Mouse (Mus musculus): ENCODE results near the gene Lpp. TPM values are rescaled to one million over a fixed set of nuclear protein-coding genes. Genes with fewer than 3 reads are reported as not detected.

Gene Lpp
- polyA plus RNA-seq, 1 experiment from 2014 or later = 23.0 TPM

DNA sequence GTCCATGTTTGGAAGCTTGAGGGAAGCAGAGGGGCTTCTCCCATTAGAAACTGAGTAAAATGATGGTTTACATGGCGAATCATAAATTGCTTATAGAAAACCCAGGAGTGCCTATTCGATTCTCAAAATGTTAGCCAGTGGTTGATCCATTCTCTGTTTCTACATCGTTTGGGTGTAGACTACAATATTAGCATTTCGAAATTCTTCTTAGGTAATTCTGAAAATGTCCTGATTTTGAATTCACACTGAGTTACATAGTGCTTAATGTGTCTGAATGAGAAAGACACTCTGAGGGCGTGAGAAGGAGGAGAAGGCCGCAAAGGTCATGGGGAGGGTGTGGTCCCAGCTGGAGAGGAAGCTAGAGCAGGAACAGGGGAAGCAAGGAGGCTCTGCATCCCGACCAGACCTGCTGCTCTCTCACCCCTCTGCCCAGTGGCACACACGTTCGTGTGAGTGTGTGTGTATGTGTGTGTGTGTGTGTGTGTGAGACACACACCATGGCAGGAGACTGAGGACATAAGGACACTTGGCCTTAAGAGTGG lies 124.3 kb downstream of the Lpp start:
- Histone ChIP-seq H3K4me1 (peaks cover 8% of the 10 kb centered on the region), H3K9me3 (replicated peaks) (no peaks in the 10 kb centered on the region), H3K27me3 (ENCODE audit: low read depth, poor library complexity, severe bottlenecking) (no peaks in the 10 kb centered on the region), H3K36me3 (no peaks in the 10 kb centered on the region), H3K27ac (replicated peaks) (no peak overlapping the region), H3K4me3 (no peak overlapping the region)
- 64% methylated on average over 9 of the region's 9 CpGs for WGBS
- DNase-seq (ENCODE audit: low spot score) = no peak

- peaks cover 8% of the 10 kb centered on the region for H3K4me1 ChIP-seq
- 82% methylated on average over 7 of the region's 7 CpGs for WGBS
- no peak overlapping the region for H3K27ac ChIP-seq (replicated peaks)
- no peaks in the 10 kb centered on the region for H3K27me3 ChIP-seq (ENCODE audit: low read depth, poor library complexity, severe bottlenecking)
- DNase-seq (ENCODE audit: low spot score) = no peak
- H3K36me3 ChIP-seq = no peaks in the 10 kb centered on the region
- H3K9me3 ChIP-seq (replicated peaks) = no peaks in the 10 kb centered on the region
- no peak overlapping the region for H3K4me3 ChIP-seq
These were observed 125.5 kb downstream of the Lpp start for GRCm38 (mm10) chr16:24518785-24519184.

- Histone ChIP-seq H3K27me3 (ENCODE audit: low read depth, poor library complexity, severe bottlenecking) (no peaks in the 10 kb centered on the region), H3K27ac (replicated peaks) (no peak overlapping the region), H3K4me1 (no peaks in the 10 kb centered on the region), H3K4me3 (no peak overlapping the region), H3K9me3 (replicated peaks) (no peaks in the 10 kb centered on the region), H3K36me3 (no peaks in the 10 kb centered on the region)
- DNase-seq (ENCODE audit: low spot score) = no peak
- 92% methylated on average over 7 of the region's 7 CpGs for WGBS
These were observed 133.9 kb downstream of the Lpp start for GRCm38 (mm10) chr16:24527219-24527618.

DNA sequence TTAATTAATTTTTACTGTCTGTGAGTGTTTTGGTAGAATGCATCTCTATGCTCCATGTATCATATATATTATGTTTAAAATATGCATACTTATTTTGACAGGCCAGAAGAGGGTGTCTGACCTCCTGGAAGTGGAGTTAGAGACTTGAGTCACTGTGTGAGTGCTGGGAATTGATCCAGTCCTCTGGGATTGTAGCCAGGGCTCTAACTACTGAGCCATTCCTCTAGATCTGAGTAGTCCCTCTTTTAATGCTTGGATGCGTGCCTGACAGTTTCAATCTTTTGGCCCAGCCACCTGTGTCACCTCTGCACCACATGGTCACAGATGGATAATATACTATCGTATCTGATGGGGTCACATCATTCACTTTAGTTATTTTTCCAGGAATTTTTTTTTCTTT lies 138.4 kb downstream of the Lpp start:
- no peaks in the 10 kb centered on the region for H3K9me3 ChIP-seq (replicated peaks)
- no peak overlapping the region for H3K4me3 ChIP-seq
- no peak for DNase-seq (ENCODE audit: low spot score)
- no peaks in the 10 kb centered on the region for H3K27me3 ChIP-seq (ENCODE audit: low read depth, poor library complexity, severe bottlenecking)
- H3K4me1 ChIP-seq = no peaks in the 10 kb centered on the region
- 85% methylated on average over 2 of the region's 2 CpGs for WGBS
- H3K27ac ChIP-seq (replicated peaks) = no peak overlapping the region
- no peaks in the 10 kb centered on the region for H3K36me3 ChIP-seq

GRCm38 (mm10) chr16:24535221-24535620 lies 141.9 kb downstream of the Lpp start:
- no peaks in the 10 kb centered on the region for H3K4me1 ChIP-seq
- H3K27ac ChIP-seq (replicated peaks) = no peak overlapping the region
- WGBS = 86% methylated on average over 6 of the region's 6 CpGs
- no peaks in the 10 kb centered on the region for H3K27me3 ChIP-seq (ENCODE audit: low read depth, poor library complexity, severe bottlenecking)
- no peaks in the 10 kb centered on the region for H3K36me3 ChIP-seq
- H3K4me3 ChIP-seq = no peak overlapping the region
- DNase-seq (ENCODE audit: low spot score) = no peak
- no peaks in the 10 kb centered on the region for H3K9me3 ChIP-seq (replicated peaks)

DNA sequence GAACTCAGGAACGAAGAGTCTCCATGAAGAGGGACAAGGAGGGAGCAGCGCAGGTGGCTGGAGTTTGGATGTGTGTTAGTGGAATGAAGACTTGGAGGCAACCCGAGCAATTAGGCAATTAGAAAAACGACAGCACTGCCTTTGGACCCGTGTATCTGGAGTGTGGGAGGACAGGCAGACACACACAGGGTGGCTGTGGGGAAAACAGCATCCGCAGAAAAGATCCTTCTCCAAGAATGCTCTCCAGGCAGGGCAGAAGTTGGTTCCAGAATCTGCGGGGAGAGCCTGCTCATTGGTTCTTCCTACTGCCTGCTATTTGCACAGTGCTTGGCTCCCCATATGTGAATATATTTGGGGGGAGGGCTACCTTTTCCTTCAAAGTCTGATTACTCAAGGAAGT lies 143.0 kb downstream of the Lpp start:
- H3K27ac ChIP-seq (replicated peaks) = no peak overlapping the region
- no peaks in the 10 kb centered on the region for H3K27me3 ChIP-seq (ENCODE audit: low read depth, poor library complexity, severe bottlenecking)
- DNase-seq (ENCODE audit: low spot score) = no peak
- 85% methylated on average over 7 of the region's 7 CpGs for WGBS
- H3K9me3 ChIP-seq (replicated peaks) = no peaks in the 10 kb centered on the region
- no peaks in the 10 kb centered on the region for H3K36me3 ChIP-seq
- no peaks in the 10 kb centered on the region for H3K4me1 ChIP-seq
- H3K4me3 ChIP-seq = no peak overlapping the region

- Histone ChIP-seq H3K4me3 (no peak overlapping the region), H3K36me3 (no peaks in the 10 kb centered on the region), H3K27ac (replicated peaks) (no peak overlapping the region), H3K27me3 (ENCODE audit: low read depth, poor library complexity, severe bottlenecking) (no peaks in the 10 kb centered on the region), H3K9me3 (replicated peaks) (no peaks in the 10 kb centered on the region), H3K4me1 (no peaks in the 10 kb centered on the region)
- WGBS = 88% methylated on average over 4 of the region's 4 CpGs
- no peak for DNase-seq (ENCODE audit: low spot score)
These were observed 145.7 kb downstream of the Lpp start for GRCm38 (mm10) chr16:24539003-24539402.

DNA sequence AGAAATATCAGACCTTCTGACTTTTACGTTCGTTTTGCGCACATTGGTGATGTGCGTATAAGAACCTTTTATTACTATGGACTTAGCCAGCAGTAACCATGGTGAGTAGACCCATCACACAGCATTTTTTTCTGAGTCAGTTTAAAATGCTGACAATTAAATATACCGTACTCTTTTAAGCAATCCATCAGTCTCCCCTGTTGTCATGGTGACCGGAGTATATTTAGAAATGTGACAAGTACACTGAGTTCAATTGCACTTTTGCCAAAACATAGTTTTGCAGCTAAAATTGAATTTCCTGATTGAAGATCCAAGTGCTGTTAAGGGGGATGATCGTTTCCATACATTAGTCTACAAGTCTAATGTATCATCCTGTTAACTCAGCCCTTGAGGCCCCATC lies 149.6 kb downstream of the Lpp start:
- Histone ChIP-seq H3K27me3 (ENCODE audit: low read depth, poor library complexity, severe bottlenecking) (no peaks in the 10 kb centered on the region), H3K4me3 (no peak overlapping the region), H3K36me3 (no peaks in the 10 kb centered on the region), H3K4me1 (no peaks in the 10 kb centered on the region), H3K9me3 (replicated peaks) (no peaks in the 10 kb centered on the region), H3K27ac (replicated peaks) (no peak overlapping the region)
- DNase-seq (ENCODE audit: low spot score) = no peak
- WGBS = 95% methylated on average over 7 of the region's 7 CpGs

- Histone ChIP-seq H3K27ac (replicated peaks) (no peak overlapping the region), H3K27me3 (ENCODE audit: low read depth, poor library complexity, severe bottlenecking) (no peaks in the 10 kb centered on the region), H3K4me1 (no peaks in the 10 kb centered on the region), H3K4me3 (no peak overlapping the region), H3K9me3 (replicated peaks) (no peaks in the 10 kb centered on the region), H3K36me3 (no peaks in the 10 kb centered on the region)
- whole genome bisulfite sequencing = 86% methylated on average over 5 of the region's 5 CpGs
- DNase-seq (ENCODE audit: low spot score) = no peak
These were observed 152.1 kb downstream of the Lpp start for GRCm38 (mm10) chr16:24545366-24545765.

- DNase-seq (ENCODE audit: low spot score) = no peak
- H3K4me3 ChIP-seq = no peak overlapping the region
- 95% methylated on average over 4 of the region's 4 CpGs for WGBS
These were observed 165.2 kb downstream of the Lpp start for GRCm38 (mm10) chr16:24558458-24558857.

GRCm38 (mm10) chr16:24559811-24560210 lies 166.5 kb downstream of the Lpp start:
- Histone ChIP-seq H3K9me3 (replicated peaks) (no peaks in the 10 kb centered on the region), H3K4me3 (no peak overlapping the region), H3K27ac (replicated peaks) (no peak overlapping the region), H3K4me1 (no peaks in the 10 kb centered on the region), H3K27me3 (ENCODE audit: low read depth, poor library complexity, severe bottlenecking) (no peaks in the 10 kb centered on the region), H3K36me3 (no peaks in the 10 kb centered on the region)
- no peak for DNase-seq (ENCODE audit: low spot score)
- 89% methylated on average over 4 of the region's 4 CpGs for WGBS

More at GRCm38 (mm10) chr16:24558458-24558857, 165.2 kb downstream of the Lpp start:
- H3K4me1 ChIP-seq = no peaks in the 10 kb centered on the region
- H3K27ac ChIP-seq (replicated peaks) = no peak overlapping the region
- H3K27me3 ChIP-seq (ENCODE audit: low read depth, poor library complexity, severe bottlenecking) = no peaks in the 10 kb centered on the region
- no peaks in the 10 kb centered on the region for H3K36me3 ChIP-seq
- no peaks in the 10 kb centered on the region for H3K9me3 ChIP-seq (replicated peaks)

DNA sequence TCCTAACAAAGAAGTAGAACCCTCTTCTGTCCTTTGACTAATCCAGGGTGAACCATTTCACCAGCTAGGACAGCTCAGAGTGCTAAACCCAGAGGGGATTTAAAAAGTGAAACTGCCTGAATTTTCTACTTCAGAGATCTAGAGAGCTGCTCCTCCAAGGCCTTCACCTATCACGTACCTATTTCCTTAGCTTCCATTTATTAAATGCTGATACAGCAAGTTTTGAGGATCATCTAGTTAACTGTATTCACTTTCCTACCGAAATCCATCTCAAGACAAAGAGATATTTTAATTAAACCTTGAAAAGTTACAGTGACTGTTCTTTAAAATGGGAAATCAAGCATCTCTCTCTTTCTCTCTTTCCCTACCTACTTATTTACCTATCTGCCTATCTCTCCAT lies 167.7 kb downstream of the Lpp start:
- DNase-seq (ENCODE audit: low spot score) = no peak
- H3K4me3 ChIP-seq = no peak overlapping the region
- H3K27ac ChIP-seq (replicated peaks) = no peak overlapping the region
- H3K4me1 ChIP-seq = no peaks in the 10 kb centered on the region
- no peaks in the 10 kb centered on the region for H3K27me3 ChIP-seq (ENCODE audit: low read depth, poor library complexity, severe bottlenecking)
- H3K9me3 ChIP-seq (replicated peaks) = no peaks in the 10 kb centered on the region
- H3K36me3 ChIP-seq = no peaks in the 10 kb centered on the region
- 93% methylated on average over 2 of the region's 2 CpGs for WGBS

DNA sequence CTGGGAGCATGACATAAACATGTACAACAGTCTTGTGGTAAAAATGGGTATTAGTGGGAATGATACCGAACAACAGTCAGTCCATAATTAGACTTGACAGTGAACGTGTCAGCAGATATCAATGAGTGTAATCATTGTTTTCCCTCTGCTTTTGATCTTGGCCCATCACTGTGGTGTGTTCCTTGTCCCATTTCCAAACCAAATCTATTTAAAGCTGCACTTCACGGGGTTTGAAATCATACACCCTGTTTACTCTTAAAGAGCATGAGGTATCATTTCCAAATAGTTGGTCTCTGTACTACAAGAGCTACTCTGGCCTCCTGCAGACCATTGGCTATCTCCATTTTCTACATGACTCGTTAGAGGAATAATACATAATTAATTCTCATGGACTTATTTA lies 168.3 kb downstream of the Lpp start:
- Histone ChIP-seq H3K4me3 (no peak overlapping the region), H3K27me3 (ENCODE audit: low read depth, poor library complexity, severe bottlenecking) (no peaks in the 10 kb centered on the region), H3K4me1 (no peaks in the 10 kb centered on the region), H3K36me3 (no peaks in the 10 kb centered on the region), H3K27ac (replicated peaks) (no peak overlapping the region), H3K9me3 (replicated peaks) (no peaks in the 10 kb centered on the region)
- WGBS = 91% methylated on average over 4 of the region's 4 CpGs
- no peak for DNase-seq (ENCODE audit: low spot score)

GRCm38 (mm10) chr16:24565311-24565710 lies 172.0 kb downstream of the Lpp start:
- H3K36me3 ChIP-seq = no peaks in the 10 kb centered on the region
- no peaks in the 10 kb centered on the region for H3K4me1 ChIP-seq
- WGBS = 77% methylated on average over 7 of the region's 7 CpGs
- H3K9me3 ChIP-seq (replicated peaks) = no peaks in the 10 kb centered on the region
- H3K4me3 ChIP-seq = no peak overlapping the region
- no peak for DNase-seq (ENCODE audit: low spot score)
- no peaks in the 10 kb centered on the region for H3K27me3 ChIP-seq (ENCODE audit: low read depth, poor library complexity, severe bottlenecking)
- H3K27ac ChIP-seq (replicated peaks) = no peak overlapping the region
